Mouse (Mus musculus): ENCODE measurements at regions not wholly inside any gene's neighbourhood (a gene's known extent, or its start where the extent isn't known, plus 50 kb on each side); places are given as distances from the start of the nearest gene placed in this dataset.
"Not testable (repeated sequence)": the region's sequence is repeated elsewhere in the genome, so short reads cannot be mapped to it uniquely, and the experiment has no call there.

- no peaks in the 10 kb centered on the region for H3K36me3 ChIP-seq (ENCODE audit: control insufficient read depth, insufficient read depth, low read length)
- no peak for DNase-seq
- TF ChIP-seq POLR2A (IDR thresholded peaks at IDR 0.05; ENCODE audit: low read depth, low read length) (no peak), CTCF (conservative IDR thresholded peaks at IDR 0.05; ENCODE audit: insufficient read depth, insufficient read length, low read depth, low read length) (no peak)
- H3K27me3 ChIP-seq (replicated peaks; ENCODE audit: control insufficient read depth, insufficient read depth, low read length), result no peaks in the 10 kb centered on the region
- H3K4me3 ChIP-seq (ENCODE audit: insufficient read depth, low read depth, low read length), result no peak overlapping the region
- WGBS, result 49% methylated on average over 3 of the region's 3 CpGs
- H3K27ac ChIP-seq (ENCODE audit: insufficient read depth, low read depth, low read length), result no peak overlapping the region
- H3K4me1 ChIP-seq (ENCODE audit: control insufficient read depth, insufficient read depth, low read length), result no peaks in the 10 kb centered on the region
These were observed 192.8 kb upstream of the Col8a1 start for GRCm38 (mm10) chr16:57947309-57947708.

GRCm38 (mm10) chr16:57949680-57950079 is 195.1 kb upstream of the Col8a1 start:
- WGBS, result 77% methylated on average over 3 of the region's 3 CpGs
- H3K27ac ChIP-seq (ENCODE audit: insufficient read depth, low read depth, low read length), result no peak overlapping the region
- no peak for DNase-seq
- TF ChIP-seq CTCF (conservative IDR thresholded peaks at IDR 0.05; ENCODE audit: insufficient read depth, insufficient read length, low read depth, low read length), result no peak
- TF ChIP-seq POLR2A (IDR thresholded peaks at IDR 0.05; ENCODE audit: low read depth, low read length), result no peak
- no peaks in the 10 kb centered on the region for H3K4me1 ChIP-seq (ENCODE audit: control insufficient read depth, insufficient read depth, low read length)
- no peaks in the 10 kb centered on the region for H3K27me3 ChIP-seq (replicated peaks; ENCODE audit: control insufficient read depth, insufficient read depth, low read length)
- H3K4me3 ChIP-seq (ENCODE audit: insufficient read depth, low read depth, low read length), result no peak overlapping the region
- H3K36me3 ChIP-seq (ENCODE audit: control insufficient read depth, insufficient read depth, low read length), result no peaks in the 10 kb centered on the region

- TF ChIP-seq POLR2A (IDR thresholded peaks at IDR 0.05; ENCODE audit: low read depth, low read length) (no peak), CTCF (conservative IDR thresholded peaks at IDR 0.05; ENCODE audit: insufficient read depth, insufficient read length, low read depth, low read length) (no peak)
- DNase-seq, result no peak
- WGBS, result 17% methylated on average over 1 of the region's 1 CpGs
These were observed 216.4 kb upstream of the Col8a1 start for GRCm38 (mm10) chr16:57970956-57971355.

GRCm38 (mm10) chr16:57984111-57984510 is 229.6 kb upstream of the Col8a1 start:
- Histone ChIP-seq H3K4me1 (ENCODE audit: control insufficient read depth, insufficient read depth, low read length) (no peaks in the 10 kb centered on the region), H3K4me3 (ENCODE audit: insufficient read depth, low read depth, low read length) (no peak overlapping the region), H3K36me3 (ENCODE audit: control insufficient read depth, insufficient read depth, low read length) (no peaks in the 10 kb centered on the region), H3K27ac (ENCODE audit: insufficient read depth, low read depth, low read length) (no peak overlapping the region), H3K27me3 (replicated peaks; ENCODE audit: control insufficient read depth, insufficient read depth, low read length) (no peaks in the 10 kb centered on the region)
- no peak for TF ChIP-seq CTCF (conservative IDR thresholded peaks at IDR 0.05; ENCODE audit: insufficient read depth, insufficient read length, low read depth, low read length)
- no peak for TF ChIP-seq POLR2A (IDR thresholded peaks at IDR 0.05; ENCODE audit: low read depth, low read length)
- no peak for DNase-seq
- WGBS, result 33% methylated on average over 5 of the region's 5 CpGs

More at GRCm38 (mm10) chr16:57970956-57971355, 216.4 kb upstream of the Col8a1 start:
- H3K4me3 ChIP-seq (ENCODE audit: insufficient read depth, low read depth, low read length), result no peak overlapping the region
- H3K4me1 ChIP-seq (ENCODE audit: control insufficient read depth, insufficient read depth, low read length), result no peaks in the 10 kb centered on the region
- H3K27ac ChIP-seq (ENCODE audit: insufficient read depth, low read depth, low read length), result no peak overlapping the region
- no peaks in the 10 kb centered on the region; the same call in 1 of the 2 replicates for H3K27me3 ChIP-seq (replicated peaks; ENCODE audit: control insufficient read depth, insufficient read depth, low read length)
- H3K36me3 ChIP-seq (ENCODE audit: control insufficient read depth, insufficient read depth, low read length), result no peaks in the 10 kb centered on the region

GRCm38 (mm10) chr16:58005740-58006139 is 251.2 kb upstream of the Col8a1 start:
- Histone ChIP-seq H3K4me1 (ENCODE audit: control insufficient read depth, insufficient read depth, low read length) (no peaks in the 10 kb centered on the region), H3K4me3 (ENCODE audit: insufficient read depth, low read depth, low read length) (no peak overlapping the region)
- WGBS, result 55% methylated on average over 3 of the region's 3 CpGs

GRCm38 (mm10) chr16:58013557-58013956 is 259.0 kb upstream of the Col8a1 start:
- H3K4me1 ChIP-seq (ENCODE audit: control insufficient read depth, insufficient read depth, low read length), result no peaks in the 10 kb centered on the region
- no peaks in the 10 kb centered on the region for H3K27me3 ChIP-seq (replicated peaks; ENCODE audit: control insufficient read depth, insufficient read depth, low read length)
- no peak overlapping the region for H3K27ac ChIP-seq (ENCODE audit: insufficient read depth, low read depth, low read length)
- DNase-seq, result no peak
- H3K4me3 ChIP-seq (ENCODE audit: insufficient read depth, low read depth, low read length), result no peak overlapping the region
- WGBS, result 20% methylated on average over 1 of the region's 1 CpGs
- TF ChIP-seq POLR2A (IDR thresholded peaks at IDR 0.05; ENCODE audit: low read depth, low read length) (no peak), CTCF (conservative IDR thresholded peaks at IDR 0.05; ENCODE audit: insufficient read depth, insufficient read length, low read depth, low read length) (no peak)
- H3K36me3 ChIP-seq (ENCODE audit: control insufficient read depth, insufficient read depth, low read length), result no peaks in the 10 kb centered on the region

More at GRCm38 (mm10) chr16:58005740-58006139, 251.2 kb upstream of the Col8a1 start:
- H3K27me3 ChIP-seq (replicated peaks; ENCODE audit: control insufficient read depth, insufficient read depth, low read length), result no peaks in the 10 kb centered on the region
- H3K36me3 ChIP-seq (ENCODE audit: control insufficient read depth, insufficient read depth, low read length), result no peaks in the 10 kb centered on the region
- no peak for DNase-seq
- H3K27ac ChIP-seq (ENCODE audit: insufficient read depth, low read depth, low read length), result no peak overlapping the region
- no peak for TF ChIP-seq POLR2A (IDR thresholded peaks at IDR 0.05; ENCODE audit: low read depth, low read length)
- TF ChIP-seq CTCF (conservative IDR thresholded peaks at IDR 0.05; ENCODE audit: insufficient read depth, insufficient read length, low read depth, low read length), result no peak

- TF ChIP-seq CTCF (conservative IDR thresholded peaks at IDR 0.05; ENCODE audit: insufficient read depth, insufficient read length, low read depth, low read length), result no peak
- no peak for TF ChIP-seq POLR2A (IDR thresholded peaks at IDR 0.05; ENCODE audit: low read depth, low read length)
- Histone ChIP-seq H3K36me3 (ENCODE audit: control insufficient read depth, insufficient read depth, low read length) (no peaks in the 10 kb centered on the region), H3K27me3 (replicated peaks; ENCODE audit: control insufficient read depth, insufficient read depth, low read length) (no peaks in the 10 kb centered on the region), H3K4me3 (ENCODE audit: insufficient read depth, low read depth, low read length) (no peak overlapping the region), H3K4me1 (ENCODE audit: control insufficient read depth, insufficient read depth, low read length) (no peaks in the 10 kb centered on the region), H3K27ac (ENCODE audit: insufficient read depth, low read depth, low read length) (no peak overlapping the region)
- no peak for DNase-seq
- 59% methylated on average over 2 of the region's 2 CpGs for WGBS
These were observed 273.0 kb upstream of the Col8a1 start for GRCm38 (mm10) chr16:58027525-58027924.

- WGBS, result 94% methylated on average over 1 of the region's 1 CpGs
- not testable (repeated sequence) for H3K27ac ChIP-seq (ENCODE audit: insufficient read depth, low read depth, low read length); H3K27me3 ChIP-seq (replicated peaks; ENCODE audit: control insufficient read depth, insufficient read depth, low read length); H3K4me3 ChIP-seq (ENCODE audit: insufficient read depth, low read depth, low read length); DNase-seq; H3K36me3 ChIP-seq (ENCODE audit: control insufficient read depth, insufficient read depth, low read length); H3K4me1 ChIP-seq (ENCODE audit: control insufficient read depth, insufficient read depth, low read length)
These were observed 274.0 kb upstream of the Col8a1 start for GRCm38 (mm10) chr16:58028541-58028940.

Measured in kidney, adult 2 months (tissue).